Mouse (Mus musculus) bone marrow macrophage, adult 2 months (primary cell): Measurements from ENCODE around the gene St14.

Experiments used
- CTCF ChIP-seq: IDR thresholded peaks from 2 replicates; pipeline ENCODE4 v1.5.1; 2012; ENCODE audit warnings: low read depth, mild to moderate bottlenecking, low read length, moderate library complexity
- POLR2A ChIP-seq: IDR thresholded peaks from 2 replicates; pipeline ENCODE4 v1.6.1; 2012; ENCODE audit warnings: mild to moderate bottlenecking, low read depth, low read length, borderline replicate concordance

DNA sequence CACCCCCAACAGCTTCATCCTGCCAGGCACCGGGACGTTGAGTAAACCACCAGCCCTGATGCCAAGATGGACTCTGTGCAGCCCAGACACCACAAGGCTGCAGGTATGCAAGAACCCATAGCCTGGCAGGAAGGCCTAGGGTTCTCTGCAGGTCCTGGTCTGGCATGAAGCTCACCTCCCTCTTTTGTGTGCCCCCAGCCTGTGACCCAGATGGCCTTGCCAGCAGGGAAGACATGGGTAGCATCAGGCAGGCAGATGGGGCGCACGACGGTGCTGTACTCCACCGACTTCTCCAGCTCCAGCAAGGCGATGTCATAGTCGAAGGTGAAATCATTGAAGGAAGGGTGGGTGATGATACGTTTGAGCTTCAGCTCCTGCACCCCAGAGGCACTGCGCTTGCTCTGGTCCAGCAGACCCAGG lies 40.5 kb downstream of the St14 start:
- TF ChIP-seq POLR2A (no peak), CTCF (no peak)
